Mouse (Mus musculus) heart, postnatal 10 days (tissue): ENCODE results near the gene Mrps26. TPM values are rescaled to one million over a fixed set of nuclear protein-coding genes. Genes with fewer than 3 reads are reported as not detected.

Experiments used
- microRNA-seq, 2 experiments: library from miRNA; unstranded; fragments of <30 nt; microRNA quantifications; one replicate each; pipeline ENCODE4 v1.2.0; 2022
- total RNA-seq, 2 experiments: library from RNA; stranded (reverse); gene quantifications; 2 replicates each; pipeline ENCODE4 v1.2.3; 2021

Gene Mrps26
- total RNA-seq, 2 experiments from 2014 or later: 76.2 to 77.8 TPM

Small RNA genes lying within 50 kb of the gene (microRNA-seq; reads per million reads assigned to microRNA genes)
- gene Gm23876: 0 reads per million in 2 experiments

Other genes with a start within 250 kb of the Mrps26 start
- 10 to 100 TPM; 16.7 to 17.3 TPM for gene Cpxm1, start 166.2 kb upstream of the Mrps26 start, total RNA-seq
- not detected for gene Gm28372, start 158.5 kb upstream of the Mrps26 start, total RNA-seq
- gene 1700020A23Rik, start 158.5 kb upstream of the Mrps26 start, total RNA-seq: not detected
- gene Tmem239, start 157.3 kb upstream of the Mrps26 start, total RNA-seq: not detected
- gene Vps16, start 139.4 kb upstream of the Mrps26 start, total RNA-seq: 10 to 100 TPM; 30.9 to 32.6 TPM
- 1 to 10 TPM; 5.0 to 6.2 TPM for gene Pced1a, start 139.0 kb upstream of the Mrps26 start, total RNA-seq
- gene Ptpra, start 113.5 kb upstream of the Mrps26 start, total RNA-seq: 10 to 100 TPM; 76.0 to 76.1 TPM
- under 1 TPM in 1 of 2 experiments, not detected in 1; 0.62 TPM for gene Oxt, start 12.4 kb downstream of the Mrps26 start, total RNA-seq
- 1 to 10 TPM in 1 of 2 experiments, under 1 TPM in 1; 0.60 to 1.1 TPM for gene Avp, start 18.8 kb downstream of the Mrps26 start, total RNA-seq
- gene Fastkd5, start 66.3 kb downstream of the Mrps26 start, total RNA-seq: 1 to 10 TPM; 8.8 to 9.5 TPM
- 1 to 10 TPM; 6.2 to 6.4 TPM for gene Ubox5, start 66.3 kb downstream of the Mrps26 start, total RNA-seq
- gene Lzts3, start 79.1 kb downstream of the Mrps26 start, total RNA-seq: 1 to 10 TPM; 3.8 to 4.0 TPM
- gene Ddrgk1, start 100.9 kb downstream of the Mrps26 start, total RNA-seq: 10 to 100 TPM; 63.0 to 68.3 TPM
- gene Itpa, start 103.9 kb downstream of the Mrps26 start, total RNA-seq: 10 to 100 TPM; 27.0 to 29.4 TPM
- gene Slc4a11, start 133.8 kb downstream of the Mrps26 start, total RNA-seq: under 1 TPM; 0.20 to 0.38 TPM